Comparison of ENCODE assay signal across 9 mouse cellular contexts in the genomic region with DNA sequence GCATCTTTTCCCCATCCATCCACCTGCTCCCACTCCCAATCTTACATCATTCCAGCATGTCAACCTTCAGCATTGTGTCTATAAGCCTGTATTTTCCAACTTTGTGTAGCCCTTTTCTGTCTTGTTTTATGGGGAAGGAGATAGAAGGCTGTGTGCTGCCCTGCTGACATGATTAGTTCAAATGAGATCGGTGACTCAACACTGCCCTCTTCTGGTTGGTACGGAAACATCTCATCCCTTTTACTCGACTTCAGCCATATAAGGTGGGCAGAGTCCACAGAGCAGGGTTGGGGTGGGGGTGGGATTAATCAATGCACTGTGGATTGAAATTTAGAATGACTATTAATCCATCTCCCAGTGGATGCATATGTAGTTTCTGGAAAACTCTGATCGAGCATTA. TPM values are rescaled to one million over a fixed set of nuclear protein-coding genes. Genes with fewer than 3 reads are reported as not detected.
A peak's percentile ranks its signal among the peaks of the same experiment; 100 is the strongest.
DNase-seq lines count a peak whose midpoint lies in the region; ATAC-seq and TF ChIP-seq lines count a peak whose summit lies in the region.
"Had no signal": no experiment of that assay in that cellular context is flagged by ENCODE, and none has a peak within 500 bp of the region (broad histone marks: within the 10 kb centered on the region; RNA-seq: fewer than 3 reads in every experiment).

No protein-coding gene starts in this region.

- DNase-seq in CD4-positive helper T cell, adult 2 months (ENCODE audit: low read depth, low spot score), result peak; percentile 60
- DNase-seq in R1 (ENCODE audit: low read depth, low spot score), result peak; percentile 79
- peak; percentile 37 to 67 for DNase-seq in cerebellum, postnatal 25 days
- DNase-seq in gastrocnemius, postnatal 10 days, result peak; percentile 36
- DNase-seq in limb, embryonic 14.5 days (ENCODE audit: low spot score), result peak; percentile 83
- peak; percentile 57 for DNase-seq in thymus, postnatal 4 days

- no peak overlapping the region for H3K4me2 ChIP-seq in kidney, embryonic 16.5 days (replicated peaks; ENCODE audit: low read depth, low read length)
- H3K4me2 ChIP-seq in limb, embryonic 14.5 days (replicated peaks; ENCODE audit: low read depth, low read length, severe bottlenecking), result no peak overlapping the region
- H3K4me2 ChIP-seq in neural tube, embryonic 12.5 days (replicated peaks), result no peak overlapping the region
- H3K4me2 ChIP-seq: liver, embryonic 15.5 days had no signal

- no peak overlapping the region for H3K4me3 ChIP-seq in kidney, embryonic 16.5 days (ENCODE audit: low read length)
- no peak overlapping the region for H3K4me3 ChIP-seq in limb, embryonic 14.5 days (replicated peaks; ENCODE audit: low read length)
- H3K4me3 ChIP-seq in neural tube, embryonic 12.5 days, result no peak overlapping the region
- H3K4me3 ChIP-seq: liver, embryonic 15.5 days had no signal

- H3K9ac ChIP-seq in kidney, embryonic 16.5 days (replicated peaks; ENCODE audit: low read length), result no peak overlapping the region
- H3K9ac ChIP-seq in limb, embryonic 14.5 days (ENCODE audit: low read depth, low read length, severe bottlenecking), result no peak overlapping the region
- no peak overlapping the region for H3K9ac ChIP-seq in neural tube, embryonic 12.5 days
- H3K9ac ChIP-seq: liver, embryonic 15.5 days had no signal

- 6% methylated on average over 4 of the region's 4 CpGs for WGBS in kidney, embryonic 16.5 days
- 9% methylated on average over 4 of the region's 4 CpGs for WGBS in limb, embryonic 14.5 days
- 8% methylated on average over 4 of the region's 4 CpGs for WGBS in neural tube, embryonic 12.5 days

- H3K27me3 ChIP-seq in kidney, embryonic 16.5 days (ENCODE audit: insufficient read depth, low read length), result no peaks in the 10 kb centered on the region
- no peaks in the 10 kb centered on the region for H3K27me3 ChIP-seq in limb, embryonic 14.5 days (ENCODE audit: control insufficient read depth, insufficient read depth, low read length)
- no peaks in the 10 kb centered on the region for H3K27me3 ChIP-seq in neural tube, embryonic 12.5 days (replicated peaks)
- H3K27me3 ChIP-seq: liver, embryonic 15.5 days had no signal

- H3K36me3 ChIP-seq in kidney, embryonic 16.5 days (ENCODE audit: insufficient read depth, low read length), result no peaks in the 10 kb centered on the region
- H3K36me3 ChIP-seq in limb, embryonic 14.5 days (ENCODE audit: control insufficient read depth, insufficient read depth, low read length), result no peaks in the 10 kb centered on the region
- no peaks in the 10 kb centered on the region for H3K36me3 ChIP-seq in neural tube, embryonic 12.5 days
- H3K36me3 ChIP-seq: liver, embryonic 15.5 days had no signal

- H3K9me3 ChIP-seq in kidney, embryonic 16.5 days (ENCODE audit: low read length), result no peaks in the 10 kb centered on the region
- no peaks in the 10 kb centered on the region for H3K9me3 ChIP-seq in limb, embryonic 14.5 days (ENCODE audit: control insufficient read depth, low read length)
- no peaks in the 10 kb centered on the region for H3K9me3 ChIP-seq in neural tube, embryonic 12.5 days
- H3K9me3 ChIP-seq: liver, embryonic 15.5 days had no signal

- no peak overlapping the region for H3K27ac ChIP-seq in kidney, embryonic 16.5 days (ENCODE audit: low read length)
- no peak overlapping the region for H3K27ac ChIP-seq in limb, embryonic 14.5 days (replicated peaks; ENCODE audit: low read depth, low read length)
- H3K27ac ChIP-seq in neural tube, embryonic 12.5 days, result no peak overlapping the region
- H3K27ac ChIP-seq: liver, embryonic 15.5 days had no signal

- 0 out of 2 replicates have a peak, but pooled peaks cover 5% of the 10 kb centered on the region for H3K4me1 ChIP-seq in kidney, embryonic 16.5 days (ENCODE audit: insufficient read depth, low read length)
- H3K4me1 ChIP-seq in limb, embryonic 14.5 days (ENCODE audit: control insufficient read depth, insufficient read depth, low read length), result no peaks in the 10 kb centered on the region
- H3K4me1 ChIP-seq in neural tube, embryonic 12.5 days, result 0 out of 2 replicates have a peak, but pooled peaks cover 3% of the 10 kb centered on the region
- H3K4me1 ChIP-seq: liver, embryonic 15.5 days had no signal

- TF ChIP-seq POLR2A in limb, embryonic 14.5 days (IDR thresholded peaks at IDR 0.05; ENCODE audit: borderline replicate concordance, extremely low read depth, insufficient read depth, insufficient read length), result no peak

- peak; percentile 46; the same call in 1 of the 2 replicates for ATAC-seq in kidney, embryonic 16.5 days (ENCODE audit: low FRiP score, low TSS enrichment)
- ATAC-seq in limb, embryonic 14.5 days (ENCODE audit: low FRiP score, low read depth), result peak; percentile 78
- peak; percentile 25; the same call in 1 of the 2 replicates for ATAC-seq in neural tube, embryonic 12.5 days (ENCODE audit: low FRiP score, low read depth)

RNA-seq across cellular contexts. Expression of a gene that starts 40.4 kb away (rescaled TPM):
- 10 to 100 TPM in 1 of 2 experiments, 1 to 10 TPM in 1; 8.8 to 11.7 TPM for total RNA-seq in gastrocnemius, postnatal 10 days (2021)
- 49.8 and 52.5 TPM in 2 replicates for polyA plus RNA-seq in kidney, embryonic 16.5 days (2015; fragmentation: Nextera tagmentation; extraction: Ambion mirVana)
- 17.4 and 29.6 TPM in 2 replicates for polyA plus RNA-seq in limb, embryonic 14.5 days (2012; rRNA removed)
- 58.8 and 64.3 TPM in 2 replicates for polyA plus RNA-seq in limb, embryonic 14.5 days (2014; fragmentation: Nextera tagmentation; extraction: Ambion mirVana)
- 39.8 and 49.1 TPM in 2 replicates for polyA plus RNA-seq in neural tube, embryonic 12.5 days (2016; fragmentation: Nextera tagmentation; extraction: Ambion mirVana)

RNA-seq across cellular contexts. Expression of a gene that starts 40.8 kb away (rescaled TPM):
- under 1 TPM; 0.31 to 0.45 TPM for total RNA-seq in gastrocnemius, postnatal 10 days (2021)
- polyA plus RNA-seq in kidney, embryonic 16.5 days (2015; fragmentation: Nextera tagmentation; extraction: Ambion mirVana), result 5.3 and 5.4 TPM in 2 replicates
- polyA plus RNA-seq in limb, embryonic 14.5 days (2012; rRNA removed), result 1.5 and 2.7 TPM in 2 replicates
- polyA plus RNA-seq in limb, embryonic 14.5 days (2014; fragmentation: Nextera tagmentation; extraction: Ambion mirVana), result 1.6 and 2.4 TPM in 2 replicates
- 3.8 and 5.5 TPM in 2 replicates for polyA plus RNA-seq in neural tube, embryonic 12.5 days (2016; fragmentation: Nextera tagmentation; extraction: Ambion mirVana)

Comparison
In these comparisons a context has a peak if more than half of its experiments do, and no peak if none do; other contexts are left out.
1. ATAC-seq: peak in every context shown above with its lines; median percentile 78 in limb, embryonic 14.5 days; 46 in kidney, embryonic 16.5 days; 25 in neural tube, embryonic 12.5 days.